In genomic region chr14:105615766-105616165, GRCm38 (mm10) we compare ENCODE assay signal across 17 mouse cellular contexts.
DNase-seq lines count a peak whose midpoint lies in the region; ATAC-seq and TF ChIP-seq lines count a peak whose summit lies in the region.
"Had no signal": no experiment of that assay in that cellular context is flagged by ENCODE, and none has a peak within 500 bp of the region (broad histone marks: within the 10 kb centered on the region; RNA-seq: fewer than 3 reads in every experiment).

No protein-coding gene starts in this region.

- H3K4me2 ChIP-seq in liver, postnatal 0 days (ENCODE audit: low read depth, low read length) = no peak overlapping the region
- H3K4me2 ChIP-seq in forebrain, embryonic 15.5 days (replicated peaks) = no peak overlapping the region

- no peaks in the 10 kb centered on the region for H3K36me3 ChIP-seq in liver, postnatal 0 days (replicated peaks; ENCODE audit: insufficient read depth, low read length)
- no peaks in the 10 kb centered on the region for H3K36me3 ChIP-seq in forebrain, embryonic 15.5 days
- H3K36me3 ChIP-seq: embryonic facial prominence, embryonic 10.5 days had no signal

- H3K4me1 ChIP-seq in liver, postnatal 0 days (ENCODE audit: insufficient read depth) = peaks cover 3% of the 10 kb centered on the region; the same call in 1 of the 2 replicates
- H3K4me1 ChIP-seq in forebrain, embryonic 15.5 days = no peaks in the 10 kb centered on the region

- H3K4me3 ChIP-seq in liver, postnatal 0 days (ENCODE audit: low read depth, low read length) = no peak overlapping the region
- H3K4me3 ChIP-seq in forebrain, embryonic 15.5 days = no peak overlapping the region
- H3K4me3 ChIP-seq: embryonic facial prominence, embryonic 10.5 days; erythroblast, embryonic 14.5 days; layer of hippocampus, adult 2 months had no signal

- no peak overlapping the region for H3K27ac ChIP-seq in liver, postnatal 0 days (ENCODE audit: low read depth)
- H3K27ac ChIP-seq in forebrain, embryonic 15.5 days (replicated peaks) = no peak overlapping the region
- H3K27ac ChIP-seq: embryonic facial prominence, embryonic 10.5 days; layer of hippocampus, adult 2 months had no signal

- WGBS in liver, postnatal 0 days (ENCODE audit: insufficient replicate concordance) = 40% methylated on average over 3 of the region's 3 CpGs
- 88% methylated on average over 3 of the region's 3 CpGs for WGBS in forebrain, embryonic 15.5 days

- intact Hi-C loops in heart, postnatal 10 days (cut with DNase I) = no loop called here

- H3K9ac ChIP-seq in liver, postnatal 0 days (replicated peaks) = no peak overlapping the region
- H3K9ac ChIP-seq in forebrain, embryonic 15.5 days (replicated peaks) = no peak overlapping the region

- TF ChIP-seq CTCF in liver, postnatal 0 days (IDR thresholded peaks at IDR 0.05; ENCODE audit: low read depth) = no peak

- no peak for TF ChIP-seq EP300 in liver, postnatal 0 days (IDR thresholded peaks at IDR 0.05; ENCODE audit: low read depth)

- ATAC-seq in liver, postnatal 0 days = peak; percentile 19; the same call in 1 of the 2 replicates
- ATAC-seq in forebrain, embryonic 15.5 days (replicated peaks) = no peak
- ATAC-seq: hindbrain, embryonic 16.5 days; midbrain, embryonic 16.5 days had no signal

- no peak for DNase-seq in liver, postnatal 0 days
- no peak for DNase-seq in liver
- peak; percentile 66 for DNase-seq in NIH3T3 (ENCODE audit: low read depth)
- DNase-seq in heart, postnatal 10 days = peak; percentile 19 to 30
- peak; percentile 38 for DNase-seq in skeletal muscle tissue, adult 2 months (ENCODE audit: low read depth, low spot score)
- DNase-seq in spleen, postnatal 4 days (ENCODE audit: low spot score in 2 of 2) = no peak
- DNase-seq in lung, postnatal 14 days = no peak
- DNase-seq: cerebellum, postnatal 36 days; gastrocnemius, postnatal 36 days; lung, adult 18-20 months; right cerebral cortex, postnatal 4 days had no signal

- H3K27me3 ChIP-seq in liver, postnatal 0 days (ENCODE audit: insufficient read depth, low read length) = no peaks in the 10 kb centered on the region
- no peaks in the 10 kb centered on the region for H3K27me3 ChIP-seq in forebrain, embryonic 15.5 days

- no peaks in the 10 kb centered on the region for H3K9me3 ChIP-seq in liver, postnatal 0 days (ENCODE audit: low read length)
- H3K9me3 ChIP-seq in forebrain, embryonic 15.5 days = no peaks in the 10 kb centered on the region
- H3K9me3 ChIP-seq: embryonic facial prominence, embryonic 10.5 days had no signal

Comparison
In these comparisons a context has a peak if more than half of its experiments do, and no peak if none do; other contexts are left out.
1. DNase-seq: peak in NIH3T3 (single experiment), heart, postnatal 10 days (2 of 2) and skeletal muscle tissue, adult 2 months (single experiment); none in liver, postnatal 0 days (single experiment), liver (single experiment), spleen, postnatal 4 days (0 of 2) and lung, postnatal 14 days (single experiment).